Comparison of ENCODE assay signal across 8 mouse cellular contexts in genomic region chr4:34616146-34616545, GRCm38 (mm10). TPM values are rescaled to one million over a fixed set of nuclear protein-coding genes. Genes with fewer than 3 reads are reported as not detected.
A peak's percentile ranks its signal among the peaks of the same experiment; 100 is the strongest.
DNase-seq lines count a peak whose midpoint lies in the region; ATAC-seq lines count a peak whose summit lies in the region.

No protein-coding gene starts in this region.

- H3K4me1 ChIP-seq in heart, embryonic 14.5 days (ENCODE audit: control insufficient read depth in 2 of 2, insufficient read depth in 2 of 2, low read length in 2 of 2) = peaks cover 2 to 19% of the 10 kb centered on the region in 2 experiments
- H3K4me1 ChIP-seq in brown adipose tissue, adult 24 weeks (ENCODE audit: control insufficient read depth, insufficient read depth, insufficient read length, low read length) = peaks cover 8% of the 10 kb centered on the region; the same call in 1 of the 2 replicates
- H3K4me1 ChIP-seq in intestine, embryonic 15.5 days (replicated peaks) = peaks cover 14% of the 10 kb centered on the region
- peaks cover 22% of the 10 kb centered on the region for H3K4me1 ChIP-seq in midbrain, embryonic 14.5 days (ENCODE audit: control insufficient read depth, insufficient read depth, low read length)

- 80% methylated on average over 8 of the region's 8 CpGs for WGBS in heart, embryonic 14.5 days
- WGBS in intestine, embryonic 15.5 days = 73% methylated on average over 8 of the region's 8 CpGs
- WGBS in midbrain, embryonic 14.5 days = 47% methylated on average over 8 of the region's 8 CpGs

- peak overlapping the region; percentile 70 for H3K4me2 ChIP-seq in heart, embryonic 14.5 days (ENCODE audit: low read length)
- peak overlapping the region; percentile 58 for H3K4me2 ChIP-seq in intestine, embryonic 15.5 days (replicated peaks)
- H3K4me2 ChIP-seq in midbrain, embryonic 14.5 days (ENCODE audit: low read length) = peak overlapping the region; percentile 87

- H3K27me3 ChIP-seq in heart, embryonic 14.5 days (ENCODE audit: control insufficient read depth, insufficient read depth, low read length) = no peaks in the 10 kb centered on the region
- no peaks in the 10 kb centered on the region for H3K27me3 ChIP-seq in intestine, embryonic 15.5 days (replicated peaks)
- H3K27me3 ChIP-seq in midbrain, embryonic 14.5 days (ENCODE audit: control insufficient read depth, insufficient read depth, low read length) = no peaks in the 10 kb centered on the region

- H3K9ac ChIP-seq in heart, embryonic 14.5 days (ENCODE audit: low read length) = peak overlapping the region; percentile 93; the same call in 1 of the 2 replicates
- peak overlapping the region; percentile 75 for H3K9ac ChIP-seq in intestine, embryonic 15.5 days
- H3K9ac ChIP-seq in midbrain, embryonic 14.5 days (replicated peaks; ENCODE audit: low read length) = peak overlapping the region; percentile 82; the same call in 1 of the 2 replicates

- DNase-seq in heart, adult 11 months = no peak
- no peak for DNase-seq in midbrain, embryonic 14.5 days
- no peak for DNase-seq in thymus, adult 18-20 months
- no peak for DNase-seq in urinary bladder, postnatal 10 days (ENCODE audit: low spot score)
- no peak for DNase-seq in embryo, embryonic 10 days (ENCODE audit: low spot score)

- peak overlapping the region in 1 of 2 experiments; percentile 84; a peak in 1 of 4 replicates for H3K4me3 ChIP-seq in heart, embryonic 14.5 days (ENCODE audit: control insufficient read depth in 1 of 2, insufficient read depth in 1 of 2, low read depth in 1 of 2, low read length in 2 of 2)
- H3K4me3 ChIP-seq in brown adipose tissue, adult 24 weeks (ENCODE audit: insufficient read depth, low read depth, low read length) = peak overlapping the region; percentile 99; the same call in 1 of the 2 replicates
- peak overlapping the region; percentile 66 for H3K4me3 ChIP-seq in intestine, embryonic 15.5 days (replicated peaks)
- H3K4me3 ChIP-seq in midbrain, embryonic 14.5 days (replicated peaks; ENCODE audit: low read depth, low read length) = peak overlapping the region; percentile 80

- peaks cover 9% of the 10 kb centered on the region; the same call in 1 of the 2 replicates for H3K36me3 ChIP-seq in heart, embryonic 14.5 days (ENCODE audit: control insufficient read depth, insufficient read depth, low read length)
- H3K36me3 ChIP-seq in intestine, embryonic 15.5 days = no peaks in the 10 kb centered on the region
- H3K36me3 ChIP-seq in midbrain, embryonic 14.5 days (ENCODE audit: control insufficient read depth, insufficient read depth, low read length) = 0 out of 2 replicates have a peak, but pooled peaks cover 3% of the 10 kb centered on the region

- no peak overlapping the region for H3K27ac ChIP-seq in heart, embryonic 14.5 days (replicated peaks in 1 of 2; ENCODE audit: control insufficient read depth in 1 of 2, insufficient read depth in 1 of 2, low read depth in 2 of 2, low read length in 2 of 2)
- no peak overlapping the region for H3K27ac ChIP-seq in brown adipose tissue, adult 24 weeks (replicated peaks; ENCODE audit: low read depth, low read length)
- 0 out of 2 replicates have a peak overlapping the region, but pooled peaks have one; percentile 15 for H3K27ac ChIP-seq in intestine, embryonic 15.5 days
- H3K27ac ChIP-seq in midbrain, embryonic 14.5 days (replicated peaks; ENCODE audit: low read depth, low read length) = no peak overlapping the region

- H3K9me3 ChIP-seq in heart, embryonic 14.5 days (ENCODE audit: control insufficient read depth, low read length) = no peaks in the 10 kb centered on the region
- no peaks in the 10 kb centered on the region for H3K9me3 ChIP-seq in intestine, embryonic 15.5 days
- no peaks in the 10 kb centered on the region for H3K9me3 ChIP-seq in midbrain, embryonic 14.5 days (ENCODE audit: control insufficient read depth, low read length)

- no peak for ATAC-seq in heart, embryonic 14.5 days (ENCODE audit: insufficient number of reproducible peaks, insufficient read depth, low FRiP score, low read depth)
- ATAC-seq in intestine, embryonic 15.5 days = no peak
- ATAC-seq in midbrain, embryonic 14.5 days (ENCODE audit: low FRiP score, low TSS enrichment) = no peak

RNA-seq across cellular contexts. Expression of gene Rars2, which starts 1.4 kb away (rescaled TPM):
- 47.3 and 48.0 TPM in 2 replicates for polyA plus RNA-seq in heart, embryonic 14.5 days (2014; fragmentation: Nextera tagmentation; extraction: Ambion mirVana)
- 29.2 and 29.9 TPM in 2 replicates for polyA plus RNA-seq in brown adipose tissue, adult 24 weeks (2012; ENCODE audit: insufficient read depth, insufficient read length, missing spikeins)
- 70.8 and 74.8 TPM in 2 replicates for polyA plus RNA-seq in intestine, embryonic 15.5 days (2015; fragmentation: Nextera tagmentation; extraction: Ambion mirVana)
- polyA plus RNA-seq in midbrain, embryonic 14.5 days (2014; fragmentation: Nextera tagmentation; extraction: Ambion mirVana) = 48.2 and 59.5 TPM in 2 replicates

RNA-seq across cellular contexts. Expression of gene Orc3, which starts 1.4 kb away (rescaled TPM):
- 70.6 and 75.6 TPM in 2 replicates for polyA plus RNA-seq in heart, embryonic 14.5 days (2014; fragmentation: Nextera tagmentation; extraction: Ambion mirVana)
- 45.3 and 46.0 TPM in 2 replicates for polyA plus RNA-seq in brown adipose tissue, adult 24 weeks (2012; ENCODE audit: insufficient read depth, insufficient read length, missing spikeins)
- polyA plus RNA-seq in intestine, embryonic 15.5 days (2015; fragmentation: Nextera tagmentation; extraction: Ambion mirVana) = 65.7 and 78.8 TPM in 2 replicates
- 95.2 and 118 TPM in 2 replicates for polyA plus RNA-seq in midbrain, embryonic 14.5 days (2014; fragmentation: Nextera tagmentation; extraction: Ambion mirVana)
